Mouse (Mus musculus) bone marrow macrophage, adult 2 months (primary cell): ENCODE measurements around the gene Efs.

Source experiments
- CTCF ChIP-seq: IDR thresholded peaks from 2 replicates; pipeline ENCODE4 v1.5.1; 2012; ENCODE audit warnings: low read depth, mild to moderate bottlenecking, low read length, moderate library complexity
- POLR2A ChIP-seq: IDR thresholded peaks from 2 replicates; pipeline ENCODE4 v1.6.1; 2012; ENCODE audit warnings: mild to moderate bottlenecking, low read depth, low read length, borderline replicate concordance

- TF ChIP-seq CTCF (no peak), POLR2A (no peak)
Measured at GRCm38 (mm10) chr14:54974068-54974791, 48.3 kb upstream of the Efs start.
